In the genomic region with DNA sequence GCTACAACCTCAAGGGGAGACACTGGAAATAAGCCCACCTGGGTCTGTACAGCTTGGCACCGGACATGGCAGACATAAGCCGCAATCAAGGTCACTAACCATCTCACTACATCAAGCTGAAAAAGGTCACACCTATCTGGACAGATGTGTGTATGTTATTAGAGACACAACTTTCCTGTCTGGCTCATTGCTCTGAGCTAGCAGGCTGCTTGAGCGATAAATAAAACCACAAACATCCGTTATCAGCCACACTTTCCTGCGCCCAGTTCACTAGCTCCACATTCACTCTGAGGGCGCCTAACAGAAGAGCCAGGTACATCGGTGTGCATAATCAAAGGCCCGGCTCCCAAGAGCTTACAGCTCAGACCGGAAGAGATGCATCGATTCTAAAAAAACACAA, we compare ENCODE assay signal across 9 mouse cellular contexts. TPM values are rescaled to one million over a fixed set of nuclear protein-coding genes. Genes with fewer than 3 reads are reported as not detected.
DNase-seq lines count a peak whose midpoint lies in the region; ATAC-seq and TF ChIP-seq lines count a peak whose summit lies in the region.
"Had no signal": no experiment of that assay in that cellular context is flagged by ENCODE, and none has a peak within 500 bp of the region (broad histone marks: within the 10 kb centered on the region; RNA-seq: fewer than 3 reads in every experiment).

No protein-coding gene starts in this region.

- DNase-seq in forebrain, embryonic 11.5 days (ENCODE audit: low spot score) = peak; percentile 44
- DNase-seq in liver (no peak), adipocyte (ENCODE audit: low spot score) (no peak)
- no peak for DNase-seq in limb, embryonic 14.5 days (ENCODE audit: low spot score)
- DNase-seq in spleen, postnatal 10 days (ENCODE audit: low spot score in 2 of 2) = no peak
- DNase-seq: gastrocnemius, postnatal 25 days had no signal

- peaks cover 36% of the 10 kb centered on the region for H3K27me3 ChIP-seq in forebrain, embryonic 11.5 days (ENCODE audit: control insufficient read depth, insufficient read depth, low read length)
- H3K27me3 ChIP-seq in forebrain, embryonic 12.5 days = peaks cover 63% of the 10 kb centered on the region
- peaks cover 77% of the 10 kb centered on the region for H3K27me3 ChIP-seq in liver, embryonic 12.5 days (replicated peaks)
- peaks cover 46% of the 10 kb centered on the region for H3K27me3 ChIP-seq in forebrain, embryonic 15.5 days
- peaks cover 38% of the 10 kb centered on the region for H3K27me3 ChIP-seq in limb, embryonic 14.5 days (ENCODE audit: control insufficient read depth, insufficient read depth, low read length)

- H3K27ac ChIP-seq in forebrain, embryonic 11.5 days (ENCODE audit: low read depth, low read length) = no peak overlapping the region
- no peak overlapping the region for H3K27ac ChIP-seq in forebrain, embryonic 12.5 days
- H3K27ac ChIP-seq in liver, embryonic 12.5 days = no peak overlapping the region
- no peak overlapping the region for H3K27ac ChIP-seq in forebrain, embryonic 15.5 days (replicated peaks)
- no peak overlapping the region for H3K27ac ChIP-seq in limb, embryonic 14.5 days (replicated peaks; ENCODE audit: low read depth, low read length)

- H3K4me1 ChIP-seq in forebrain, embryonic 11.5 days (replicated peaks; ENCODE audit: control insufficient read depth, insufficient read depth, low read length) = no peaks in the 10 kb centered on the region
- H3K4me1 ChIP-seq in forebrain, embryonic 12.5 days = peaks cover 8% of the 10 kb centered on the region; the same call in 1 of the 2 replicates
- H3K4me1 ChIP-seq in liver, embryonic 12.5 days = peaks cover 15% of the 10 kb centered on the region
- peaks cover 8% of the 10 kb centered on the region; the same call in 1 of the 2 replicates for H3K4me1 ChIP-seq in forebrain, embryonic 15.5 days
- no peaks in the 10 kb centered on the region for H3K4me1 ChIP-seq in limb, embryonic 14.5 days (ENCODE audit: control insufficient read depth, insufficient read depth, low read length)

- no peaks in the 10 kb centered on the region for H3K9me3 ChIP-seq in forebrain, embryonic 11.5 days (ENCODE audit: control insufficient read depth, low read length)
- H3K9me3 ChIP-seq in forebrain, embryonic 12.5 days = no peaks in the 10 kb centered on the region
- H3K9me3 ChIP-seq in liver, embryonic 12.5 days (replicated peaks) = no peaks in the 10 kb centered on the region
- no peaks in the 10 kb centered on the region for H3K9me3 ChIP-seq in forebrain, embryonic 15.5 days
- H3K9me3 ChIP-seq in limb, embryonic 14.5 days (ENCODE audit: control insufficient read depth, low read length) = no peaks in the 10 kb centered on the region

- 43% methylated on average over 10 of the region's 10 CpGs for WGBS in forebrain, embryonic 11.5 days
- WGBS in forebrain, embryonic 12.5 days = 48% methylated on average over 10 of the region's 10 CpGs
- WGBS in liver, embryonic 12.5 days (ENCODE audit: insufficient replicate concordance) = 10% methylated on average over 10 of the region's 10 CpGs
- 42% methylated on average over 10 of the region's 10 CpGs for WGBS in forebrain, embryonic 15.5 days
- WGBS in limb, embryonic 14.5 days = 37% methylated on average over 10 of the region's 10 CpGs

- no peak overlapping the region for H3K4me2 ChIP-seq in forebrain, embryonic 11.5 days (ENCODE audit: low read depth, low read length, severe bottlenecking)
- H3K4me2 ChIP-seq in forebrain, embryonic 12.5 days = no peak overlapping the region; the same call in 1 of the 2 replicates
- peak overlapping the region; percentile 62 for H3K4me2 ChIP-seq in liver, embryonic 12.5 days
- H3K4me2 ChIP-seq in forebrain, embryonic 15.5 days (replicated peaks) = no peak overlapping the region
- peak overlapping the region; percentile 91 for H3K4me2 ChIP-seq in limb, embryonic 14.5 days (replicated peaks; ENCODE audit: low read depth, low read length, severe bottlenecking)

- no peaks in the 10 kb centered on the region for H3K36me3 ChIP-seq in forebrain, embryonic 11.5 days (ENCODE audit: control insufficient read depth, insufficient read depth, low read length)
- H3K36me3 ChIP-seq in forebrain, embryonic 12.5 days (replicated peaks) = no peaks in the 10 kb centered on the region
- H3K36me3 ChIP-seq in liver, embryonic 12.5 days = no peaks in the 10 kb centered on the region
- H3K36me3 ChIP-seq in forebrain, embryonic 15.5 days = no peaks in the 10 kb centered on the region
- H3K36me3 ChIP-seq in limb, embryonic 14.5 days (ENCODE audit: control insufficient read depth, insufficient read depth, low read length) = no peaks in the 10 kb centered on the region

- no peak for ATAC-seq in forebrain, embryonic 11.5 days (replicated peaks; ENCODE audit: low FRiP score)
- ATAC-seq in forebrain, embryonic 12.5 days (ENCODE audit: low FRiP score) = no peak
- no peak for ATAC-seq in liver, embryonic 12.5 days
- ATAC-seq in forebrain, embryonic 15.5 days (replicated peaks) = no peak
- no peak for ATAC-seq in limb, embryonic 14.5 days (ENCODE audit: low FRiP score, low read depth)

- no peak overlapping the region for H3K9ac ChIP-seq in forebrain, embryonic 11.5 days (ENCODE audit: low read length)
- no peak overlapping the region for H3K9ac ChIP-seq in forebrain, embryonic 12.5 days
- H3K9ac ChIP-seq in liver, embryonic 12.5 days = no peak overlapping the region
- H3K9ac ChIP-seq in forebrain, embryonic 15.5 days (replicated peaks) = no peak overlapping the region
- H3K9ac ChIP-seq in limb, embryonic 14.5 days (ENCODE audit: low read depth, low read length, severe bottlenecking) = no peak overlapping the region

- no peak overlapping the region for H3K4me3 ChIP-seq in forebrain, embryonic 11.5 days (ENCODE audit: low read depth, low read length)
- H3K4me3 ChIP-seq in forebrain, embryonic 12.5 days (replicated peaks) = no peak overlapping the region
- H3K4me3 ChIP-seq in liver, embryonic 12.5 days = peak overlapping the region; percentile 44; the same call in 1 of the 2 replicates
- 0 out of 2 replicates have a peak overlapping the region, but pooled peaks have one; percentile 42 for H3K4me3 ChIP-seq in forebrain, embryonic 15.5 days
- peak overlapping the region; percentile 50; the same call in 1 of the 2 replicates for H3K4me3 ChIP-seq in limb, embryonic 14.5 days (replicated peaks; ENCODE audit: low read length)

- TF ChIP-seq POLR2A in limb, embryonic 14.5 days (IDR thresholded peaks at IDR 0.05; ENCODE audit: borderline replicate concordance, extremely low read depth, insufficient read depth, insufficient read length) = no peak

RNA-seq across cellular contexts. Expression of a gene that starts 0.8 kb away (rescaled TPM):
- polyA plus RNA-seq in forebrain, embryonic 11.5 days (2014; fragmentation: Nextera tagmentation; extraction: Ambion mirVana) = not detected in 2 replicates
- 0.06 and 0.15 TPM in 2 replicates for polyA plus RNA-seq in forebrain, embryonic 12.5 days (2016; fragmentation: Nextera tagmentation; extraction: Ambion mirVana)
- polyA plus RNA-seq in liver, embryonic 12.5 days (2016; fragmentation: Nextera tagmentation; extraction: Ambion mirVana) = 0.24 and 0.39 TPM in 2 replicates
- 0.11 and 0.17 TPM in 2 replicates for polyA plus RNA-seq in forebrain, embryonic 15.5 days (2015; fragmentation: Nextera tagmentation; extraction: Ambion mirVana)
- polyA plus RNA-seq in limb, embryonic 14.5 days (2012; rRNA removed) = 0.65 and 0.91 TPM in 2 replicates
- 0.18 and 0.23 TPM in 2 replicates for polyA plus RNA-seq in limb, embryonic 14.5 days (2014; fragmentation: Nextera tagmentation; extraction: Ambion mirVana)

Comparison
In these comparisons a context has a peak if more than half of its experiments do, and no peak if none do; other contexts are left out.
1. H3K4me3 ChIP-seq: peak in liver, embryonic 12.5 days (single experiment), forebrain, embryonic 15.5 days (single experiment) and limb, embryonic 14.5 days (single experiment); none in forebrain, embryonic 11.5 days (single experiment) and forebrain, embryonic 12.5 days (single experiment).
2. H3K4me2 ChIP-seq: peak in liver, embryonic 12.5 days (single experiment) and limb, embryonic 14.5 days (single experiment); none in forebrain, embryonic 11.5 days (single experiment), forebrain, embryonic 12.5 days (single experiment) and forebrain, embryonic 15.5 days (single experiment).